Mouse (Mus musculus): ENCODE measurements around the gene Olfr1419.

DNA sequence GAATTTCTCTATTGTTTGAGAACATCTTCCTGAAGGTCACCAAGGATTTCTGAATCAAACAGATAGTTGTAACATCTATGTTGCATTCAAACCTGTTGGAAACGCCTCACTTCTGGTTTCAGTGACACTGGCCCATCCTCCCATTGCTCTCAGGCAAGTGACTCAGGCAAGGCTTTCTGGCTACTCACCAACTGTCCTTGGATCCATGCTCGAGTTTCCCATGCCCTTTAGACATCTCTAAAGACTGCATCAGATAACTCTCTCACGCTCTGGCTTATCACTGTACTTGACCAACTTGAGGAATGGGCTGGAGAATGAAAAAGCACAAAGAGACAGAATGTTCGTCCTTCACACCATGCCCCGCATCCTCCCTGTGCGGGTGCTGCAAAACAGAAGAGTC lies 18.4 kb downstream of the Olfr1419 start:
- no peak for TF ChIP-seq POLR2A (IDR thresholded peaks at IDR 0.05; ENCODE audit: control insufficient read depth, extremely low read depth, insufficient read depth, low read length, poor library complexity)
- TF ChIP-seq CTCF (IDR thresholded peaks at IDR 0.05; ENCODE audit: borderline replicate concordance, control insufficient read depth, extremely low read depth, insufficient read depth, low read length, poor library complexity), result no peak

Data from thymus, adult 2 months (tissue).